Mouse (Mus musculus) intestine, postnatal 0 days (tissue): Measurements from ENCODE around the gene Abcb10. TPM values are rescaled to one million over a fixed set of nuclear protein-coding genes. Genes with fewer than 3 reads are reported as not detected.

Source experiments
- ATAC-seq: fragments of 200-750 bp; cut with Nextera tagmentation; 2 replicates; pipeline ENCODE4 v1.8.0; 2017; ENCODE audit warnings: mild to moderate bottlenecking, moderate TSS enrichment, moderate library complexity
- H3K27ac ChIP-seq: fragments of 300-500 bp; sonication (generic); 2 replicates; pipeline ENCODE4 v1.5.1; 2014; ENCODE audit warnings: mild to moderate bottlenecking, low read depth, low read length, moderate library complexity
- H3K27me3 ChIP-seq: fragments of 300-500 bp; sonication (generic); replicated peaks from 2 replicates; pipeline ENCODE4 v1.6.1; 2014; ENCODE audit warnings: low read length, mixed read lengths; ENCODE audit not compliant: control insufficient read depth, insufficient read depth
- H3K36me3 ChIP-seq: fragments of 300-500 bp; sonication (generic); 2 replicates; pipeline ENCODE4 v1.6.1; 2014; ENCODE audit warnings: mild to moderate bottlenecking, moderate library complexity; ENCODE audit not compliant: control insufficient read depth, insufficient read depth
- H3K4me1 ChIP-seq: fragments of 300-500 bp; sonication (generic); replicated peaks from 2 replicates; pipeline ENCODE4 v1.6.1; 2014; ENCODE audit warnings: antibody characterized with exemption, low read length, mixed read lengths; ENCODE audit not compliant: control insufficient read depth, insufficient read depth
- H3K4me2 ChIP-seq: fragments of 300-500 bp; sonication (generic); replicated peaks from 2 replicates; pipeline ENCODE4 v1.6.1; 2014; ENCODE audit warnings: low read depth, mild to moderate bottlenecking, moderate library complexity
- H3K4me3 ChIP-seq: fragments of 300-500 bp; sonication (generic); 2 replicates; pipeline ENCODE4 v1.5.1; 2014; ENCODE audit warnings: low read depth, low read length
- H3K9ac ChIP-seq: fragments of 300-500 bp; sonication (generic); 2 replicates; pipeline ENCODE4 v1.6.1; 2014; ENCODE audit warnings: mild to moderate bottlenecking, low read depth, low read length
- H3K9me3 ChIP-seq: fragments of 300-500 bp; sonication (generic); 2 replicates; pipeline ENCODE4 v1.6.1; 2016; ENCODE audit warnings: mixed run types; ENCODE audit not compliant: control insufficient read depth
- CTCF ChIP-seq: sonication (generic); IDR thresholded peaks from 2 replicates; pipeline ENCODE4 v1.5.1; 2016; ENCODE audit warnings: low read depth, mild to moderate bottlenecking, control low read depth, antibody characterized with exemption, moderate library complexity
- WGBS: fragments of 180-500 bp; shearing (Covaris S2); extraction: QIAGEN DNeasy Blood & Tissue Kit; methylation state at CpG from one replicate; pipeline ENCODE4 v1.1.7; 2014; 5-methylcytosine and 5-hydroxymethylcytosine counted together
- polyA plus RNA-seq: library from polyadenylated mRNA; unstranded; fragments of >200 nt; fragmentation: Nextera tagmentation; extraction: Ambion mirVana; gene quantifications from 2 replicates; pipeline ENCODE4 v1.2.1, GENCODE M21; 2015

Abcb10 gene
- polyA plus RNA-seq, 1 experiment from 2014 or later: 10.7 TPM

GRCm38 (mm10) chr8:124002546-124003108, 19.7 kb upstream of the Abcb10 start:
- Histone ChIP-seq H3K36me3 (peaks cover 68% of the 10 kb centered on the region), H3K4me1 (no peaks in the 10 kb centered on the region), H3K9ac (no peak overlapping the region), H3K9me3 (no peaks in the 10 kb centered on the region), H3K27ac (no peak overlapping the region), H3K27me3 (no peaks in the 10 kb centered on the region), H3K4me3 (no peak overlapping the region), H3K4me2 (no peak overlapping the region)
- WGBS: 83% methylated on average over 10 of the region's 10 CpGs
- peak; percentile 58 for ATAC-seq
- peak; percentile 51 for TF ChIP-seq CTCF

GRCm38 (mm10) chr8:123999568-123999967, 16.6 kb upstream of the Abcb10 start:
- Histone ChIP-seq H3K27ac (no peak overlapping the region), H3K27me3 (no peaks in the 10 kb centered on the region), H3K4me3 (no peak overlapping the region), H3K4me2 (no peak overlapping the region), H3K9me3 (no peaks in the 10 kb centered on the region), H3K9ac (no peak overlapping the region), H3K36me3 (peaks cover 57% of the 10 kb centered on the region), H3K4me1 (no peaks in the 10 kb centered on the region)
- no peak for ATAC-seq
- TF ChIP-seq CTCF: no peak
- WGBS: 75% methylated on average over 2 of the region's 2 CpGs

GRCm38 (mm10) chr8:123993997-123994396, 11.1 kb upstream of the Abcb10 start:
- Histone ChIP-seq H3K9ac (no peak overlapping the region), H3K27me3 (no peaks in the 10 kb centered on the region), H3K36me3 (peaks cover 27% of the 10 kb centered on the region), H3K4me3 (no peak overlapping the region), H3K27ac (peak overlapping the region; percentile 46), H3K4me2 (no peak overlapping the region), H3K4me1 (no peaks in the 10 kb centered on the region), H3K9me3 (no peaks in the 10 kb centered on the region)
- TF ChIP-seq CTCF: no peak
- peak; percentile 72 for ATAC-seq
- WGBS: 35% methylated on average over 3 of the region's 3 CpGs

GRCm38 (mm10) chr8:123993597-123993996, 10.7 kb upstream of the Abcb10 start:
- Histone ChIP-seq H3K9ac (no peak overlapping the region), H3K4me1 (no peaks in the 10 kb centered on the region), H3K9me3 (no peaks in the 10 kb centered on the region), H3K4me3 (no peak overlapping the region), H3K27me3 (no peaks in the 10 kb centered on the region), H3K36me3 (peaks cover 27% of the 10 kb centered on the region), H3K27ac (peak overlapping the region; percentile 46), H3K4me2 (no peak overlapping the region)
- no peak for TF ChIP-seq CTCF
- ATAC-seq: peak; percentile 54
- WGBS: 41% methylated on average over 5 of the region's 5 CpGs

GRCm38 (mm10) chr8:123992587-123992986, 9.7 kb upstream of the Abcb10 start:
- TF ChIP-seq CTCF: peak; percentile 67
- Histone ChIP-seq H3K36me3 (peaks cover 22% of the 10 kb centered on the region), H3K9ac (no peak overlapping the region), H3K4me2 (no peak overlapping the region), H3K27ac (no peak overlapping the region), H3K9me3 (no peaks in the 10 kb centered on the region), H3K4me1 (no peaks in the 10 kb centered on the region), H3K4me3 (no peak overlapping the region), H3K27me3 (no peaks in the 10 kb centered on the region)
- WGBS: 79% methylated on average over 8 of the region's 8 CpGs
- no peak for ATAC-seq

GRCm38 (mm10) chr8:123990277-123991049, 7.5 kb upstream of the Abcb10 start:
- no peak for TF ChIP-seq CTCF
- no peaks in the 10 kb centered on the region for H3K9me3 ChIP-seq
- WGBS: 58% methylated on average over 13 of the region's 13 CpGs
- H3K4me2 ChIP-seq: no peak overlapping the region
- H3K4me3 ChIP-seq: no peak overlapping the region
- H3K27me3 ChIP-seq: no peaks in the 10 kb centered on the region
- peaks cover 6% of the 10 kb centered on the region; the same call in 1 of the 2 replicates for H3K36me3 ChIP-seq
- H3K4me1 ChIP-seq: no peaks in the 10 kb centered on the region
- no peak overlapping the region for H3K27ac ChIP-seq
- no peak overlapping the region for H3K9ac ChIP-seq
- ATAC-seq: no peak
